Mouse (Mus musculus): ENCODE data around the gene Slc8a1.

DNA sequence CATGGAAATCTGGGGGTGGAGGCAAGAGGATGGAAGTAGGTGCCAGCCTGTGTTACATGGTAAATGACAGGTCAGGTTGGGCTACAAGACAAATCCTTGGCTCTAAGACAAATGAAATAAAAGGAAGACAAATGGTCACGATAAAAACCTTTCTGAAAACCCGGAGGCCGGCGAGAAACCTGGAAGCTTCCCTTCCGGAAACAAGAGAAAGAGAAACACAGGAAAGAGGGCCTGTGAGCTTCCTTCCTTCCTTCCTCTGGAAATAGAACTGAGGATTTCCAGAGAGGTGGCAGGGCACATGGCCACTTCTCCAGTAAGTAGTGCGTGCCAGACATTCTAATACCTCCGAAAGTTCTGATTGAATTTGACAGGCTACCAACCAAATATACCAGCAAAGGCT, 282.2 kb downstream of the Slc8a1 start:
- TF ChIP-seq CTCF (IDR thresholded peaks at IDR 0.05; ENCODE audit: borderline replicate concordance, extremely low read depth, insufficient read depth, insufficient read length) (no peak), POLR2A (IDR thresholded peaks at IDR 0.05; ENCODE audit: borderline replicate concordance, extremely low read depth, insufficient read depth, insufficient read length, poor library complexity, severe bottlenecking) (no peak)

Measured in brain, embryonic 14.5 days (tissue).